Mouse (Mus musculus) spleen, adult 2 months (tissue): ENCODE measurements around the gene Defb43. TPM values are rescaled to one million over a fixed set of nuclear protein-coding genes. Genes with fewer than 3 reads are reported as not detected.

Experiments used
- DNase-seq, 2 experiments: peaks; one replicate each; pipeline versions ENCODE4 v3.0.0 to v3.0.0-alpha.2; 2012 to 2021; ENCODE audit warnings: low spot score in 2 of 2, low read depth in 1 of 2
- H3K27ac ChIP-seq: fragments of 200-500 bp; 2 replicates; pipeline ENCODE4 v1.5.1; 2012; ENCODE audit warnings: low read length, inconsistent platforms; ENCODE audit not compliant: insufficient read depth
- H3K27me3 ChIP-seq: fragments of 200-500 bp; 2 replicates; pipeline ENCODE4 v1.6.1; 2012; ENCODE audit warnings: mild to moderate bottlenecking, moderate library complexity, low read length, inconsistent platforms; ENCODE audit not compliant: control insufficient read depth, insufficient read depth
- H3K36me3 ChIP-seq: fragments of 200-500 bp; 2 replicates; pipeline ENCODE4 v1.6.1; 2012; ENCODE audit warnings: mild to moderate bottlenecking, low read length, inconsistent platforms; ENCODE audit not compliant: control insufficient read depth, insufficient read depth
- H3K4me1 ChIP-seq: fragments of 200-500 bp; 2 replicates; pipeline ENCODE4 v1.6.1; 2011; ENCODE audit warnings: inconsistent platforms; ENCODE audit not compliant: control insufficient read depth, insufficient read depth, insufficient read length
- H3K4me3 ChIP-seq: fragments of 200-500 bp; 2 replicates; pipeline ENCODE4 v1.5.1; 2011; ENCODE audit warnings: mild to moderate bottlenecking, inconsistent platforms; ENCODE audit not compliant: insufficient read depth, insufficient read length; ENCODE audit errors: extremely low read depth
- CTCF ChIP-seq: fragments of 200-500 bp; IDR thresholded peaks from 2 replicates; pipeline ENCODE4 v1.5.1; 2011; ENCODE audit warnings: mild to moderate bottlenecking, inconsistent platforms; ENCODE audit not compliant: insufficient read depth, insufficient read length, insufficient replicate concordance; ENCODE audit errors: extremely low read depth
- POLR2A ChIP-seq: fragments of 200-500 bp; IDR thresholded peaks from 2 replicates; pipeline ENCODE4 v1.6.1; 2011; ENCODE audit warnings: low read depth, low read length, inconsistent platforms
- WGBS: fragments of 180-500 bp; shearing (Covaris S2); methylation state at CpG from one replicate; pipeline ENCODE4 v1.1.7; 2018; 5-methylcytosine and 5-hydroxymethylcytosine counted together
- polyA plus RNA-seq: library from polyadenylated mRNA; depleted of rRNA; stranded (reverse); fragments of >200 nt; gene quantifications from 2 replicates; pipeline ENCODE4 v1.2.3, GENCODE M21; 2012; rRNA removed

Gene Defb43
- polyA plus RNA-seq, 1 experiment = not detected

DNA sequence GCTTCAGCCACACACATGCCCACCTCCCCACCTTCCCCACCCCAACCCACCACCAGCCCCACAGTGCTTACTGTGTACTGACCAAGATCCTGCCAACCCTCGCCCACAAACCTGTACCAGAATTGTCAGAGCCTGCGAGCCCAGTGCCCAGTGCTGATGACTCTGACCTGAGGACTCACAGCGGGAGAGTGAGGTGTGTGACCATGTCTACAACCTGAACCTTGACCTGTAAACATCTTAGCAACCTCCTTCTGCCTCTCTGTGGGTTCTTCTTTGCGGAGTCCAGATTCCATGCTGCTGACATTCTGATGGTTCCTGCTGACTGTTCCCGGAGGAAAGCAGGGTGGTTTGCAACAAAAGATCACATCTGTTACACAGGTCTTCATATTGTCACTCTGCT, 53.8 kb downstream of the Defb43 start:
- H3K27ac ChIP-seq = no peak overlapping the region
- TF ChIP-seq POLR2A = no peak
- TF ChIP-seq CTCF = no peak
- no peaks in the 10 kb centered on the region for H3K4me1 ChIP-seq
- no peaks in the 10 kb centered on the region for H3K36me3 ChIP-seq
- WGBS = 87% methylated on average over 5 of the region's 5 CpGs
- DNase-seq = no peak
- H3K4me3 ChIP-seq = no peak overlapping the region
- no peaks in the 10 kb centered on the region for H3K27me3 ChIP-seq

GRCm38 (mm10) chr14:63066630-63067310, 55.2 kb downstream of the Defb43 start:
- peak; percentile 59; the same call in 1 of the 2 replicates for TF ChIP-seq CTCF
- TF ChIP-seq POLR2A = no peak
- WGBS = 37% methylated on average over 16 of the region's 16 CpGs
- H3K36me3 ChIP-seq = no peaks in the 10 kb centered on the region
- DNase-seq = peak; percentile 29 to 40
- no peaks in the 10 kb centered on the region for H3K27me3 ChIP-seq
- H3K4me3 ChIP-seq = no peak overlapping the region
- no peak overlapping the region for H3K27ac ChIP-seq
- no peaks in the 10 kb centered on the region for H3K4me1 ChIP-seq

Other genes with a start within 250 kb of the Defb43 start
- gene Wdfy2, start 174.1 kb upstream of the Defb43 start, polyA plus RNA-seq = 7.7 and 9.5 TPM in 2 replicates
- gene Defb48, start 27.3 kb upstream of the Defb43 start, polyA plus RNA-seq = not detected in 2 replicates
- not detected in 2 replicates for gene Defb47, start 13.7 kb upstream of the Defb43 start, polyA plus RNA-seq
- 0.27 and 0.46 TPM in 2 replicates for gene Defb42, start 35.2 kb downstream of the Defb43 start, polyA plus RNA-seq
- gene Defb30, start 38.2 kb downstream of the Defb43 start, polyA plus RNA-seq = not detected in 2 replicates